Mouse (Mus musculus) CH12.LX (cell line): ENCODE data around the gene Hlcs. TPM values are rescaled to one million over a fixed set of nuclear protein-coding genes. Genes with fewer than 3 reads are reported as not detected.

Experiments used
- DNase-seq: peaks from one replicate; pipeline ENCODE4 v3.0.0-alpha.2; 2013; ENCODE audit errors: extremely low read depth
- H3K27ac ChIP-seq: 2 replicates; pipeline ENCODE4 v1.5.1; 2012; ENCODE audit warnings: low read depth, mild to moderate bottlenecking, control low read depth, moderate library complexity; ENCODE audit not compliant: insufficient read depth
- H3K27me3 ChIP-seq: replicated peaks from 2 replicates; pipeline ENCODE3; 2012; ENCODE audit warnings: inconsistent platforms
- H3K36me3 ChIP-seq, 2 experiments: replicated peaks in 1 of 2; 2 replicates each; pipeline versions ENCODE3 to v1.6.1; 2012; ENCODE audit warnings: inconsistent platforms in 1 of 2, low read length in 1 of 2, mild to moderate bottlenecking in 1 of 2, mixed read lengths in 1 of 2, moderate library complexity in 1 of 2; ENCODE audit not compliant: control insufficient read depth in 1 of 2, insufficient read depth in 1 of 2
- H3K4me1 ChIP-seq, 2 experiments: 2 replicates each; pipeline ENCODE4 v1.6.1; 2012; ENCODE audit warnings: inconsistent platforms in 1 of 2, moderate library complexity in 1 of 2; ENCODE audit not compliant: insufficient read depth in 2 of 2, control insufficient read depth in 1 of 2
- H3K4me2 ChIP-seq: 2 replicates; pipeline ENCODE4 v1.6.1; 2012; ENCODE audit warnings: low read depth, mild to moderate bottlenecking, control low read depth; ENCODE audit not compliant: poor library complexity, insufficient read depth, severe bottlenecking
- H3K4me3 ChIP-seq, 3 experiments: fragments of 150-350 bp in 1 of 3; sonication (generic) in 1 of 3; replicated peaks in 1 of 3; 2 replicates each; pipeline versions ENCODE3 to v1.5.1; 2011 to 2012; ENCODE audit warnings: low read depth in 2 of 3, low read length in 2 of 3, mild to moderate bottlenecking in 2 of 3, moderate library complexity in 2 of 3, control low read depth in 1 of 3, improper control_type of control experiment in 1 of 3, inconsistent platforms in 1 of 3, mixed read lengths in 1 of 3; ENCODE audit not compliant: poor library complexity in 1 of 3
- H3K79me2 ChIP-seq: replicated peaks from 2 replicates; pipeline ENCODE4 v1.6.1; 2012; ENCODE audit warnings: mild to moderate bottlenecking, moderate library complexity; ENCODE audit not compliant: control insufficient read depth, poor library complexity, insufficient read depth, severe bottlenecking; ENCODE audit errors: extremely low read depth
- H3K9ac ChIP-seq: 2 replicates; pipeline ENCODE4 v1.6.1; 2012; ENCODE audit warnings: low read depth, mild to moderate bottlenecking, control low read depth, moderate library complexity; ENCODE audit not compliant: insufficient read depth
- H3K9me3 ChIP-seq: replicated peaks from 2 replicates; pipeline ENCODE3; 2012; ENCODE audit warnings: low read length, inconsistent platforms, mixed read lengths
- BHLHE40 ChIP-seq: IDR thresholded peaks from 2 replicates; pipeline ENCODE4 v1.6.1; 2011; ENCODE audit warnings: mild to moderate bottlenecking, low read depth, low read length, improper control_type of control experiment
- CTCF ChIP-seq, 2 experiments: IDR thresholded peaks in 1 of 2; conservative IDR thresholded peaks in 1 of 2; 2 replicates each; pipeline ENCODE4 v1.5.1; 2011 to 2012; ENCODE audit warnings: low read depth in 2 of 2, low read length in 2 of 2, improper control_type of control experiment in 1 of 2, inconsistent platforms in 1 of 2, mild to moderate bottlenecking in 1 of 2, moderate library complexity in 1 of 2
- ELF1 ChIP-seq: IDR thresholded peaks from 2 replicates; pipeline ENCODE4 v1.6.1; 2014; ENCODE audit warnings: low read depth, mild to moderate bottlenecking, inconsistent platforms, low read length, improper control_type of control experiment
- EP300 ChIP-seq: IDR thresholded peaks from 2 replicates; pipeline ENCODE4 v1.6.1; 2011; ENCODE audit warnings: low read length, improper control_type of control experiment
- ETS1 ChIP-seq: conservative IDR thresholded peaks from 2 replicates; pipeline ENCODE4 v1.6.1; 2012; ENCODE audit warnings: low read depth, mild to moderate bottlenecking, inconsistent platforms, low read length, improper control_type of control experiment, moderate library complexity
- HCFC1 ChIP-seq: IDR thresholded peaks from 2 replicates; pipeline ENCODE4 v1.6.1; 2012; ENCODE audit warnings: low read depth, mild to moderate bottlenecking, inconsistent platforms, low read length, improper control_type of control experiment
- IRF4 ChIP-seq: IDR thresholded peaks from 2 replicates; pipeline ENCODE4 v1.6.1; 2014; ENCODE audit warnings: low read depth, mild to moderate bottlenecking, inconsistent platforms, low read length, improper control_type of control experiment
- JUN ChIP-seq: IDR thresholded peaks from 2 replicates; pipeline ENCODE4 v1.6.1; 2011; ENCODE audit warnings: low read depth, mild to moderate bottlenecking, low read length, improper control_type of control experiment, moderate library complexity; ENCODE audit not compliant: insufficient read depth
- KAT2A ChIP-seq: IDR thresholded peaks from 2 replicates; pipeline ENCODE4 v1.6.1; 2012; ENCODE audit warnings: low read length, improper control_type of control experiment, inconsistent platforms; ENCODE audit not compliant: insufficient replicate concordance
- MAFK ChIP-seq: IDR thresholded peaks from 2 replicates; pipeline ENCODE4 v1.6.1; 2011; ENCODE audit warnings: low read length, improper control_type of control experiment; ENCODE audit not compliant: insufficient replicate concordance
- MAX ChIP-seq: IDR thresholded peaks from 2 replicates; pipeline ENCODE4 v1.6.1; 2011; ENCODE audit warnings: low read length, improper control_type of control experiment
- MAZ ChIP-seq: IDR thresholded peaks from 2 replicates; pipeline ENCODE4 v1.6.1; 2012; ENCODE audit warnings: low read depth, mild to moderate bottlenecking, inconsistent platforms, low read length, improper control_type of control experiment, moderate library complexity
- MEF2A ChIP-seq: IDR thresholded peaks from 2 replicates; pipeline ENCODE4 v1.6.1; 2014; ENCODE audit warnings: low read depth, mild to moderate bottlenecking, inconsistent platforms, low read length, improper control_type of control experiment, borderline replicate concordance
- MXI1 ChIP-seq: IDR thresholded peaks from 2 replicates; pipeline ENCODE4 v1.6.1; 2011; ENCODE audit warnings: mild to moderate bottlenecking, low read depth, low read length, improper control_type of control experiment
- NELFE ChIP-seq: IDR thresholded peaks from 2 replicates; pipeline ENCODE4 v1.6.1; 2011; ENCODE audit warnings: low read depth, low read length, improper control_type of control experiment
- NRF1 ChIP-seq: IDR thresholded peaks from 2 replicates; pipeline ENCODE4 v1.6.1; 2014; ENCODE audit warnings: low read depth, mild to moderate bottlenecking, inconsistent platforms, low read length, improper control_type of control experiment, moderate library complexity
- POLR2A ChIP-seq: IDR thresholded peaks from 2 replicates; pipeline ENCODE4 v1.6.1; 2011; ENCODE audit warnings: low read depth, mild to moderate bottlenecking, improper control_type of control experiment, low read length
- POLR2AphosphoS2 ChIP-seq: IDR thresholded peaks from 2 replicates; pipeline ENCODE4 v1.6.1; 2011; ENCODE audit warnings: low read depth, low read length, improper control_type of control experiment
- RAD21 ChIP-seq: IDR thresholded peaks from 2 replicates; pipeline ENCODE4 v1.6.1; 2011; ENCODE audit warnings: low read depth, mild to moderate bottlenecking, low read length, improper control_type of control experiment, moderate library complexity
- SIN3A ChIP-seq: IDR thresholded peaks from 2 replicates; pipeline ENCODE4 v1.6.1; 2012; ENCODE audit warnings: low read length, improper control_type of control experiment, inconsistent platforms
- SMC3 ChIP-seq: IDR thresholded peaks from 2 replicates; pipeline ENCODE4 v1.6.1; 2011; ENCODE audit warnings: low read depth, low read length, improper control_type of control experiment
- TBP ChIP-seq: conservative IDR thresholded peaks from 2 replicates; pipeline ENCODE4 v1.6.1; 2011; ENCODE audit warnings: low read depth, low read length, improper control_type of control experiment
- TCF12 ChIP-seq: IDR thresholded peaks from 2 replicates; pipeline ENCODE4 v1.6.1; 2014; ENCODE audit warnings: low read depth, mild to moderate bottlenecking, inconsistent platforms, low read length, improper control_type of control experiment
- UBTF ChIP-seq: IDR thresholded peaks from 2 replicates; pipeline ENCODE4 v1.6.1; 2012; ENCODE audit warnings: low read depth, mild to moderate bottlenecking, inconsistent platforms, low read length, improper control_type of control experiment, moderate library complexity
- USF1 ChIP-seq: IDR thresholded peaks from 2 replicates; pipeline ENCODE4 v1.6.1; 2014; ENCODE audit warnings: low read depth, mild to moderate bottlenecking, inconsistent platforms, low read length, improper control_type of control experiment
- USF2 ChIP-seq: conservative IDR thresholded peaks from 2 replicates; pipeline ENCODE4 v1.6.1; 2011; ENCODE audit warnings: low read depth, low read length, improper control_type of control experiment
- ZC3H11A ChIP-seq: IDR thresholded peaks from 2 replicates; pipeline ENCODE4 v1.6.1; 2012; ENCODE audit warnings: low read depth, mild to moderate bottlenecking, inconsistent platforms, low read length, improper control_type of control experiment
- ZKSCAN1 ChIP-seq: IDR thresholded peaks from 2 replicates; pipeline ENCODE4 v1.6.1; 2012; ENCODE audit warnings: low read depth, inconsistent platforms, low read length, improper control_type of control experiment, borderline replicate concordance
- ZMIZ1 ChIP-seq: IDR thresholded peaks from 2 replicates; pipeline ENCODE4 v1.6.1; 2012; ENCODE audit warnings: low read depth, mild to moderate bottlenecking, inconsistent platforms, low read length, improper control_type of control experiment
- dilution Hi-C: fragments of 300-500 bp; cut with MboI; formaldehyde crosslinking; loops from 2 replicates; pipeline ENCODE4 v1.14.3; 2020; ENCODE audit warnings: low sequenced_read_pairs; ENCODE audit not compliant: extremely low pct_unique_long_range_greater_than_20kb, extremely low pct_ligation_motif_present
- in situ Hi-C: fragments of 300-500 bp; cut with MboI; formaldehyde crosslinking; loops from 3 replicates; pipeline ENCODE4 v1.14.3; 2019; ENCODE audit warnings: low sequenced_read_pairs, low pct_ligation_motif_present, low pct_unique_long_range_greater_than_20kb, mixed read lengths
- polyA plus RNA-seq: library from polyadenylated mRNA; unstranded; fragments of >175 nt; gene quantifications from 2 replicates; pipeline ENCODE4 v1.2.1, GENCODE M21; 2012; ENCODE audit warnings: low read depth; ENCODE audit not compliant: insufficient read length
- total RNA-seq, 2 experiments: library from RNA; depleted of rRNA; stranded (reverse); fragments of 300-350 nt in 1 of 2; fragments of >200 nt in 1 of 2; gene quantifications; 2 replicates each; pipeline ENCODE4 v1.2.3; 2012 to 2014

Hlcs gene
- total RNA-seq (2012; rRNA removed) (7.8 and 9.4 TPM in 2 replicates), total RNA-seq (2014; rRNA removed) (4.2 and 5.3 TPM in 2 replicates), polyA plus RNA-seq (11.3 and 12.5 TPM in 2 replicates)

GRCm38 (mm10) chr16:94313229-94314030, at the start of gene Hlcs:
Hlcs (minus strand) TSS chr16:94313571.
- Histone ChIP-seq H3K9ac (peak within 1 kb of the TSS; percentile 75), H3K4me3 (peak within 1 kb of the TSS; percentile 72 to 80 (median 76)), H3K27ac (peak within 1 kb of the TSS; percentile 97), H3K4me2 (peak within 1 kb of the TSS; percentile 83), H3K79me2 (no peaks in the 10 kb centered on the region), H3K36me3 (peaks cover 0 to 10% of the 10 kb centered on the region in 2 experiments), H3K4me1 (peaks cover 2 to 25% of the 10 kb centered on the region in 2 experiments; a peak in 3 of 4 replicates)
- dilution Hi-C loops (no loop called here), in situ Hi-C loops (no loop called here)
- DNase-seq = peak; percentile 98
- TF ChIP-seq UBTF (peak; percentile 53; the same call in 1 of the 2 replicates), ELF1 (peak; percentile 91), BHLHE40 (peak; percentile 66; the same call in 1 of the 2 replicates), HCFC1 (peak; percentile 83), ETS1 (no peak), KAT2A (peak; percentile 9; the same call in 1 of the 2 replicates), JUN (no peak), ZKSCAN1 (no peak), POLR2AphosphoS2 (peak; percentile 75; the same call in 1 of the 2 replicates), ZC3H11A (no peak), TCF12 (peak; percentile 76), MXI1 (no peak), MAFK (peak; percentile 24; the same call in 1 of the 2 replicates), ZMIZ1 (peak; percentile 88), RAD21 (peak; percentile 48), NELFE (peak; percentile 96), MAX (peak; percentile 63), CTCF (conservative IDR thresholded peaks at IDR 0.05 in 1 of 2, IDR thresholded peaks at IDR 0.05 in 1 of 2; ENCODE audit: low read depth in 2 of 2, low read length in 2 of 2) (peak; percentile 78 to 97), MAZ (peak; percentile 95), USF2 (no peak), SIN3A (peak; percentile 70), POLR2A (peak; percentile 74), SMC3 (peak; percentile 88), MEF2A (peak; percentile 72; the same call in 1 of the 2 replicates), NRF1 (peak; percentile 88), EP300 (no peak), TBP (0 out of 2 replicates have a peak, but pooled peaks have one; percentile 20), USF1 (no peak), IRF4 (peak; percentile 47)
- TF ChIP-seq, all 38 proteins: peak for 21
- Histone ChIP-seq H3K27me3 (peaks cover 1% of the 10 kb centered on the region), H3K9me3 (no peaks in the 10 kb centered on the region)
